Mouse (Mus musculus) kidney, adult 10 weeks (tissue): ENCODE data around the gene Uchl1. TPM values are rescaled to one million over a fixed set of nuclear protein-coding genes. Genes with fewer than 3 reads are reported as not detected.

ENCODE experiments used
- polyA plus RNA-seq: library from polyadenylated mRNA; stranded (reverse); fragments of 350-450 nt; fragmentation: Illumina TruSeq; extraction: RNeasy Lipid Tissue Mini Kit (QIAGEN cat#74804); gene quantifications from one replicate; pipeline ENCODE4 v1.2.3, GENCODE M21; 2014; ENCODE audit warnings: low read depth, low replicate concordance

The Uchl1 gene
- polyA plus RNA-seq = 0.65 TPM

GRCm38 (mm10) chr5:66675983-66676382 lies at the start of gene Uchl1:
Uchl1 (plus strand) TSS chr5:66676091.

Other genes starting within 250 kb of the Uchl1 start
- 23.7 TPM for gene Apbb2, start 57.3 kb upstream of the Uchl1 start, polyA plus RNA-seq
- gene Limch1, start 69.7 kb downstream of the Uchl1 start, polyA plus RNA-seq = 35.0 TPM